Mouse (Mus musculus) stomach, embryonic 14.5 days (tissue): ENCODE measurements at regions not wholly inside any gene's neighbourhood (a gene's known extent, or its start where the extent isn't known, plus 50 kb on each side); places are given as distances from the start of the nearest gene placed in this dataset.

Experiments
- ATAC-seq: fragments of 200-750 bp; cut with Nextera tagmentation; 2 replicates; pipeline ENCODE4 v1.8.0; 2017; ENCODE audit warnings: low read depth, moderate TSS enrichment; ENCODE audit not compliant: insufficient number of reproducible peaks, insufficient read depth, low FRiP score
- H3K27ac ChIP-seq: fragments of 300-500 bp; sonication (generic); 2 replicates; pipeline ENCODE4 v1.5.1; 2014; ENCODE audit warnings: mild to moderate bottlenecking, low read length, moderate library complexity, mixed read lengths
- H3K27me3 ChIP-seq: fragments of 300-500 bp; sonication (generic); 2 replicates; pipeline ENCODE4 v1.6.1; 2014; ENCODE audit warnings: low read length, control low read depth, mixed read lengths; ENCODE audit not compliant: control insufficient read depth, insufficient read depth
- H3K36me3 ChIP-seq: fragments of 300-500 bp; sonication (generic); 2 replicates; pipeline ENCODE4 v1.6.1; 2014; ENCODE audit warnings: mild to moderate bottlenecking, control low read depth, low read length, moderate library complexity, mixed read lengths; ENCODE audit not compliant: control insufficient read depth, insufficient read depth
- H3K4me1 ChIP-seq: fragments of 300-500 bp; sonication (generic); 2 replicates; pipeline ENCODE4 v1.6.1; 2014; ENCODE audit warnings: low read length, control low read depth, mixed read lengths; ENCODE audit not compliant: control insufficient read depth, insufficient read depth
- H3K4me2 ChIP-seq: fragments of 300-500 bp; sonication (generic); replicated peaks from 2 replicates; pipeline ENCODE4 v1.6.1; 2014; ENCODE audit warnings: low read depth, low read length, control low read depth
- H3K4me3 ChIP-seq: fragments of 300-500 bp; sonication (generic); 2 replicates; pipeline ENCODE4 v1.5.1; 2014; ENCODE audit warnings: low read depth, low read length, control low read depth
- H3K9ac ChIP-seq: fragments of 300-500 bp; sonication (generic); replicated peaks from 2 replicates; pipeline ENCODE4 v1.6.1; 2014; ENCODE audit warnings: low read depth, mild to moderate bottlenecking, control low read depth, low read length, moderate library complexity, mixed read lengths
- H3K9me3 ChIP-seq: fragments of 300-500 bp; sonication (generic); 2 replicates; pipeline ENCODE4 v1.6.1; 2016; ENCODE audit warnings: low read depth, low read length, control low read depth; ENCODE audit not compliant: control insufficient read depth
- WGBS: fragments of 180-500 bp; shearing (Covaris S2); extraction: QIAGEN DNeasy Blood & Tissue Kit; methylation state at CpG from one replicate; pipeline ENCODE4 v1.1.7; 2014; 5-methylcytosine and 5-hydroxymethylcytosine counted together

DNA sequence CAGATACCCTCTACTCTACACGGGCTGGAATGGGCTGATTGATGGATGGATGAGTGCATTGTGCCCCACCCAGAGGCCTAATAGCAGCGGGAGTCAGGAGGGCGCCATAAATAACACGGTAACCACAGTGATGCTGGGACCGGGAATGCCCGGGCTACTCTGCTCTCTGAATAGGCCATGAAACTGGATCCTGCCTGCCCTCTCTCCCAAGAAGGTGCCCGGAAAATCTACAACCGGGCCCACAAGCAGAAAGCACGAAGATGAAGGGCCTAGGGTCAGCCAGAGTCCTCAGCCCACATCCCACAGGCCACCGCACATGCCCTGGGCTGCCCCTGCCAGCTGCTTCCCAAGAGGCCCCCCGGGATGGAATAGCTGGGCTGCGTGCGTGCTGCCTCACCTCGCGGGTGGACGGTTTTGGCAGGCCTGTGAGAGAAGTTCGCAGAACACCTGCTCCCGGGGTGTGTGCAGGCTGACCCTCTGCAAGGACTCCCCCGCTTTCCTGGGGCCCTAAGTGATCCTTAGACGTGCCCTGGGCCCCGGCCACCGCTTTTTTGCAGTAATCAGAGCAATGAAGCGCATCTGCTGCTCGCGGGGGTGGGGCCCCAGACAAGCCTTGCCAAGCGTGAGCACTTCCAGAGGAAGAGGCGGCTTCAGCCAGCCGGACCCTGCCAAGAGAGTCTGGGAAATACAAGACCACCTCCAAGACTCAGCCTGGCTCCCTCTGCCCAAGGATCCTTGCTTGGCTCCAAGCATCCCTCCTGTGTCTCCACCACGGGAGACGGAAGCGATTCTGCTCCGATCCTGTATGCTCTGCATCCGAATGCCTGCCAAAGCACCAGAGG is 106.7 kb upstream of the Tbx3 start:
- ATAC-seq: no peak

DNA sequence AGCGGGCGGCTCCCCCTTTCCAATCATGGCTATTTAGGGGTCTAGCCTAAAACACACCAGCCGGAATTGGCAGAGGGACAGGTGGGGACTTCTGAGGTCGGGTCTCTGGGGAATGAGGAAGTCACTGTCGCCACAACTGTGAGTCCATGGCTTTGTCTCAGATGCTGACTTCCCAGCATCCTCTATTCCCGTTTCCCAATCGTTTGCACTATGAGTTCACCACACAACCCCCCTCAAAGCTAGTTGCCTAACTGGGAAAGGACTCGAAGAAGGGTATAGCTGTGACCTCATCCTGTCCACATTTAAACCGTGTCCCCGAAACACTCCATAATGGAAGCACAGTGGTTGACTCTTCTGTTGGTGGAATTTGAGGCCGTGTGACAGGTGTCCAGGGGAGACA is 102.8 kb upstream of the Tbx3 start:
- Histone ChIP-seq H3K27ac (no peak overlapping the region), H3K36me3 (no peaks in the 10 kb centered on the region), H3K4me1 (peaks cover 8% of the 10 kb centered on the region; the same call in 1 of the 2 replicates), H3K9me3 (peaks cover 3% of the 10 kb centered on the region; the same call in 1 of the 2 replicates), H3K9ac (no peak overlapping the region), H3K27me3 (no peaks in the 10 kb centered on the region), H3K4me2 (no peak overlapping the region), H3K4me3 (no peak overlapping the region)
- no peak for ATAC-seq
- 79% methylated on average over 11 of the region's 11 CpGs for WGBS

More for the DNA sequence above, 106.7 kb upstream of the Tbx3 start:
- H3K9ac ChIP-seq: no peak overlapping the region
- 0 out of 2 replicates have a peak, but pooled peaks cover 3% of the 10 kb centered on the region for H3K9me3 ChIP-seq
- H3K4me1 ChIP-seq: peaks cover 8% of the 10 kb centered on the region; the same call in 1 of the 2 replicates
- H3K27me3 ChIP-seq: no peaks in the 10 kb centered on the region
- 0 out of 2 replicates have a peak overlapping the region, but pooled peaks have one; percentile 3 for H3K4me3 ChIP-seq
- no peaks in the 10 kb centered on the region for H3K36me3 ChIP-seq
- peak overlapping the region; percentile 26 for H3K4me2 ChIP-seq
- WGBS: 15% methylated on average over 33 of the region's 33 CpGs
- no peak overlapping the region for H3K27ac ChIP-seq

DNA sequence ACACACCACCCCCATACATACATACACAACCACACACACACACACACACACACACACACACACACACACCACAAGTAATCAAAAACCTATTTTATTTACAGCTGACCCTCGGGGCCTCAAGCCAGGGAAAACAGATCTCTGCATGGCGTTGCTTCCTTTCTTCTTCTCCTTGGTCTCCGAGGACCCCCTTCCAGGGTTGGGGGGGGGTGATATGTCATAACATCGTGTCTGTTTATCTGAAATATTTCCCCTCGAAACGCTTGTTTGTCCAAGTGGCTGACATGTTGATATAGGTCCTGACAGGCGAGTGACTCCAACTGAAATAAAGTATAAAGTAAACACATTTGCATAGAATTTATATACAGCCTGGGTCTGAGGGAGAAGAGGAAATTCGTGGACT is 100.4 kb upstream of the Tbx3 start:
- H3K4me2 ChIP-seq: no peak overlapping the region
- 17% methylated on average over 8 of the region's 8 CpGs for WGBS
- H3K27ac ChIP-seq: no peak overlapping the region
- no peaks in the 10 kb centered on the region for H3K4me1 ChIP-seq
- ATAC-seq: no peak
- H3K36me3 ChIP-seq: no peaks in the 10 kb centered on the region
- H3K27me3 ChIP-seq: no peaks in the 10 kb centered on the region
- peaks cover 3% of the 10 kb centered on the region; the same call in 1 of the 2 replicates for H3K9me3 ChIP-seq
- H3K9ac ChIP-seq: no peak overlapping the region
- H3K4me3 ChIP-seq: no peak overlapping the region

DNA sequence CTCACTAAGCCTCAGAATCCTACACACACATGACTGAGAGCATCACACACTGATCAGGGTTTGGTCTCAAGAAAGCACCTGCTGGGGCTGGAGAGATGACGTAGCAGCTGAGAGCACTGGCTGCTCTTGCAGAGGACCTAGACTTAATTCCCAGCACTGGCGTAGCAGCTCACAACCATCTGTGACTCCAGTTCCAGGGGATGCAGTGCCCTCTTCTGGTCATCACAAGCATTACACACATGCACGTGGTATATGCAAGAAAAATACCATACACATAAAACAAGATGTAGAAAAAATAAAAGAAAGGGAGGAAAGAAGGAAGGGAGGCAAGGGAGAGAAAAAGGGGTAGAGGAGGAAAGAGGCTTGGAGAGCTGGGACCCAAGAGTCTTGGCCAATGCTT is 98.8 kb upstream of the Tbx3 start:
- no peak for ATAC-seq
- H3K36me3 ChIP-seq: no peaks in the 10 kb centered on the region
- H3K9me3 ChIP-seq: peaks cover 3% of the 10 kb centered on the region; the same call in 1 of the 2 replicates
- no peak overlapping the region for H3K4me3 ChIP-seq
- H3K4me1 ChIP-seq: no peaks in the 10 kb centered on the region
- H3K27ac ChIP-seq: no peak overlapping the region
- 96% methylated on average over 3 of the region's 3 CpGs for WGBS
- H3K9ac ChIP-seq: no peak overlapping the region
- no peak overlapping the region for H3K4me2 ChIP-seq
- no peaks in the 10 kb centered on the region for H3K27me3 ChIP-seq

DNA sequence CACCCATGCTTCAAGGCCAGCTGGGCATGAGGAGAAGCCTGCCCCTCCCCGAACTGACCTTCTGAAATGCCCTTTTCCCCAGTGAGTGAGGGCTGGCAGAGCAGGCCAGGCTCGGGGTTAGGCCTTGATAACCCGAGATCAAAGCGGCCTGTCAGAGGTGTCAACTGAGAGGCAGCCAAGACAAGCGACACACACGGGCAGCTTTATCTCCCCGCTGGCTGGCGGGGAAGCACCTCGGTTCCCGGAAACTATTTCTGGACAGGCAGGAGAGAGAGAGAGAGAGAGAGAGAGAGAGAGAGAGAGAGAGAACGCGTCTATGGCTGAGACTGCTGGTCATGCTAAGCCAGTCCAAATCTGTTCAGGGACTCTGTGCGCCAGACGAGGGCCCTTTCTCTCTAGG is 95.3 kb upstream of the Tbx3 start:
- ATAC-seq: 0 out of 2 replicates have a peak, but pooled peaks have one; percentile 28
- H3K9me3 ChIP-seq: peaks cover 3% of the 10 kb centered on the region; the same call in 1 of the 2 replicates

DNA sequence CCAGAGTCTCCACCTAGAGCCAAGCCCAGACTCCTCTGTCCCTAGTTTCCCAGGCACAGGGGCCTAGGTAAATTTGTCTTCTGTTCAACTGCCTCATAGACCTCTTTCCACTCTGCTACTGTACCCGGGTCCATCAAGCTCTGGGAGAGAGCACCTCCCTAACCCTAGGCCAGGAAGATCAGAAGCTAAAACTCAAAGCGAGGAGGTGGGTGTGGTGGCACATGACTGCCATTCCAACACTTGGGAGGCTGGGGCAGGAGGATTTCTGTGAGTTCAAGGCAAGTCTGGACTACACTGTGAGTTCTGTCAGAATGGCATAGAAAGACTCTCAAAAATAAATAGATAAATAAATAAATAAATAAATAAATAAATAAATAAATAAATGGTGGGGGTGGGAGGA is 91.2 kb upstream of the Tbx3 start:
- no peaks in the 10 kb centered on the region for H3K9me3 ChIP-seq
- H3K4me1 ChIP-seq: no peaks in the 10 kb centered on the region
- H3K9ac ChIP-seq: no peak overlapping the region
- no peaks in the 10 kb centered on the region for H3K27me3 ChIP-seq
- H3K4me2 ChIP-seq: no peak overlapping the region
- H3K36me3 ChIP-seq: no peaks in the 10 kb centered on the region
- 90% methylated on average over 2 of the region's 2 CpGs for WGBS
- H3K27ac ChIP-seq: no peak overlapping the region
- no peak for ATAC-seq
- no peak overlapping the region for H3K4me3 ChIP-seq

More for the DNA sequence above, 95.3 kb upstream of the Tbx3 start:
- Histone ChIP-seq H3K36me3 (no peaks in the 10 kb centered on the region), H3K4me1 (no peaks in the 10 kb centered on the region), H3K27me3 (no peaks in the 10 kb centered on the region), H3K27ac (no peak overlapping the region), H3K4me2 (no peak overlapping the region), H3K4me3 (no peak overlapping the region), H3K9ac (no peak overlapping the region)
- WGBS: 19% methylated on average over 14 of the region's 14 CpGs

DNA sequence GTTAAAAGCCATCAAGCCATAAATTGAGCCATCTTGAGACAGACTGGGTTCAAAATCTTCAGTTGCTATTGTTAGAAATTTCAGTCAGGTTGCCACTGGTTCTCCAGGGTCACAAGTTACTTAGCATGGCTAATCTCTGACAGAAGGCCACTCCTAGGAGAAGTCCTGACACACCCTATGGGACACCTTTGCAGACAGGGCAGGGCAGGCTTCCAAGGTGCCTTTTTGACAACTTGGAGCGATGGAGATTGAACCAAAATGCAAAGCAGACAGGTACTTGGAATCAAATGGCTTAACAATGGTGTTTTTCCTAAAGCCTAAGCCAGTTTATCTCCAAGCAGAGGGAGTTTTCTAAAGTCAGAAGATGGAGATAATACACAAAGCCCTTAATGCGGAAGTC is 90.7 kb upstream of the Tbx3 start:
- ATAC-seq: no peak
- no peak overlapping the region for H3K4me2 ChIP-seq
- H3K4me3 ChIP-seq: no peak overlapping the region
- H3K9me3 ChIP-seq: no peaks in the 10 kb centered on the region
- H3K4me1 ChIP-seq: no peaks in the 10 kb centered on the region
- no peak overlapping the region for H3K27ac ChIP-seq
- 59% methylated on average over 2 of the region's 2 CpGs for WGBS
- H3K36me3 ChIP-seq: no peaks in the 10 kb centered on the region
- H3K27me3 ChIP-seq: no peaks in the 10 kb centered on the region
- no peak overlapping the region for H3K9ac ChIP-seq

DNA sequence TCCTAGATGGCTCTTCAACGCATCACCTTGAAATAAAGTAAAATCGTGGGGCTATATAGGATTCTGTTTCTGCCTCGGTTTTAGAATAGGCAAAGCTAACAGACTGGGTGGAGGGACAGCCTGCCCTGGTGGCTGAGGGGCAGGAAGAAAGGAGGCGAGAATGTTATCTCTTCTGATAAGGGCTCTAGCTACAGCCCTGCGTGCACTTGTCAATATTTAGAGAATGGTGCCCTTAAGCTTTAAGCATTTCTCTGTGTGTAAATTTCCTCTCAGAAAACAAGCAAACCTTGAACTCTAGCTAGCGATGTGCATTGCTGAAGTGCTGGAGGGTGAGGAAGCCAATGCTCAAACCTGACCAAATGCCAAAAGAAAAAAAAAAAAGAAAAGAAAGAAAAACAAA is 90.1 kb upstream of the Tbx3 start:
- Histone ChIP-seq H3K4me1 (no peaks in the 10 kb centered on the region), H3K27ac (no peak overlapping the region), H3K36me3 (no peaks in the 10 kb centered on the region), H3K9me3 (no peaks in the 10 kb centered on the region), H3K4me2 (no peak overlapping the region), H3K27me3 (no peaks in the 10 kb centered on the region), H3K9ac (no peak overlapping the region), H3K4me3 (no peak overlapping the region)
- 0 out of 2 replicates have a peak, but pooled peaks have one; percentile 49 for ATAC-seq
- 43% methylated on average over 6 of the region's 6 CpGs for WGBS
